Mouse (Mus musculus): Measurements from ENCODE around the gene Exoc6.

The Exoc6 gene

GRCm38 (mm10) chr19:37695146-37695545, 144.9 kb downstream of the Exoc6 start:
- DNase-seq: no peak

DNA sequence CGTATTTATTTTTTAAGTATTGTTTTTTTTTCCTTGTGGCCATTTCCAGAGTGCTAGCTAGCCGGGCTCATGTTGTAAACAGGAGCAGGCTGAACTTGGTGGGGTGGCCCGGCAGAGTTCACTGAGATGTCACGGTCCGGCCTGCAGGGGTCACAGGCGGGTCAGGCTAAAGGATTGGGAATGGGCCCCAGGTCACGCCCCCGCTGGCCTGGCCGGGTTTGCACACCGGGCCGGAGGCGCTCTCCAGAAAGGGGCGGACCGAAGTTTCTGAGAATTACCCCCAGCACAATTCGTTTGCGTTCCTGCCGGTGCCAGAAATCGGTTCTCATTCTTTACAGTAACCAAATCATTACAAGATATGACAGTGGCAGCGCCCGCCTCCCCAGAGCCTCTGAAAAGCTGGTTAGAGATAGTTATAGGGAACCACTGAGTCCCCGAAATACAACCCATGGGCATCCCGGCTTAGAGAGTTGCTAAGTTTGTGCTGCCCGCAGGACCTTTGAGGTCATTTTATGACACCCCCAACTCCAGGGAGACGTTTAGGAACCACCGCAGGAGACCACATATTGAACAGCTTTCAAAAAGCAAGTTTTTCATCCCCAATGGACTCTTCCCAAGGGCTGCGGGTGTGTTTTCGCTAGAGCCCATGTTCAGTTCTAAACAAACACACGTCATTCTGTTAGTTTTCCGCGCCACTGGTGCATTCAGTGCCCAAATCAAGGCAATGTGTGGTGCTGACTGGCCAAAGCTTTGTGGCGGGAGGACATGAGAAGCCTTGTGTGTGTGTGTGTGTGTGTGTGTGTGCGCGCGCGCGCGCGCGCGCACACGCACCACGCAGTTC, 145.8 kb downstream of the Exoc6 start:
- no peak for DNase-seq

DNA sequence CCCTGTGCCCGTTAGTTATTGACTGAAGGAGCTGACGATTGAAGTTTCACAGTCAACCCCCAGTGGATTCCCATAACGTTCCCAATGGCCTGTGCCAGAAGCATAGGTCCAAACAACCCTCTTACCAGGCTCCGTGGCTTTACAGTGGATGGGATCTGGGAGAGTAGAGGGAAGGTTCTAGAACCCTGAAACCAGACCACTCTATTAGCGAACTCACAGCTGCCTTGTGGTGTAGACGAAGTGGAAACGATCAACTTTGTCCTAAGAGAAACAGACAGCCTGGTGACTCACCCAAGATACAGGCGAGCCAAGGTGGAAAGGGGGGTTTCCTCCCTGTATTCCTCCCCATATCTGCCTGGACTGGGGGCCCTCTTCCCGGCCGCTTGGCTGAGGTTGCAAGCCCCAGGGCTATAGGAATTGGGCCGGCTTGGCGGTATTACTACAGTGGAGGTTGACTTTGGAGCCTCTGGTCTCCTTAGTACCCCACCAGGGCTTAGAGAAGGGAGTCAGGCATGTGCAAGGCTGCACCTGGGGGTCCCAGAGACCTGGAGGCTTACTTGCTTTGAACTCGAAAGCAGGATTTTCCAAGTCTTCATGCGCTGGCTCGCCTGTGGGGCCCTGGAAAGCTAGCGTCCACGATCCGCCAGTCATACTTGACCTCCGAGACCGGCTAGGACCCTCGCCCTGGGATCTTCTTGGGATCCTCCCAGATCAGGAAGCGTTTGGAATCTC, 146.6 kb downstream of the Exoc6 start:
- no peak for DNase-seq

- no peak for DNase-seq
Observed at GRCm38 (mm10) chr19:37697335-37697636, 147.1 kb downstream of the Exoc6 start.

GRCm38 (mm10) chr19:37697651-37698272, 147.5 kb downstream of the Exoc6 start, which contains the start of gene Cyp26a1:
Cyp26a1 (plus strand) TSS chr19:37697798.
- DNase-seq: no peak

DNA sequence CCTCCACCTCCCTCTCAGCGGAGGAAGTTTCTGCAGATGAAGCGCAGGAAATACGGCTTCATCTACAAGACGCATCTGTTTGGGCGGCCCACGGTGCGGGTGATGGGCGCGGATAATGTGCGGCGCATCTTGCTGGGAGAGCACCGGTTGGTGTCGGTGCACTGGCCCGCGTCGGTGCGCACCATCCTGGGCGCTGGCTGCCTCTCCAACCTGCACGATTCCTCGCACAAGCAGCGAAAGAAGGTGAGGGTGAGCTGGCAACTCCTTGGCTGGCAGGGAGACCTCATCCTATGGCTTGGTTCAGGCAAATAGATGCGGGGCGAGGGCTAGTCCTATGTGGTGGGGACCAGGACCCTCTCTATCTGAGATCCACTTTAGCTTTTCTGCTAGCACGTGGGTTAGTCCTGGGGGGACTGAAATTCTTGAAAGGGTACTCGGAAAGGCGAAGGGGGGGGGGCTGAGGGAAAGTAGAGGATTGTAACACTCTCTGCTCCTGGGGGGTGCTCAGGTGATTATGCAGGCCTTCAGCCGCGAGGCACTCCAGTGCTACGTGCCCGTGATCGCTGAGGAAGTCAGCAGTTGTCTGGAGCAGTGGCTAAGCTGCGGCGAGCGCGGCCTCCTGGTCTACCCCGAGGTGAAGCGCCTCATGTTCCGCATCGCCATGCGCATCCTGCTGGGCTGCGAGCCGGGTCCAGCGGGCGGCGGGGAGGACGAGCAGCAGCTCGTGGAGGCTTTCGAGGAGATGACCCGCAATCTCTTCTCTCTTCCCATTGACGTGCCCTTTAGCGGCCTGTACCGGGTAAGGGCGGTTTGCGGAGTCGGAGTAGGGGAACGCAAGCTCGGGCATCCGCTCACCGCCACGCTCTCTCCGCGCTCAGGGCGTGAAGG, 148.3 kb downstream of the Exoc6 start:
- no peak for DNase-seq

- no peak for DNase-seq
Observed at GRCm38 (mm10) chr19:37699711-37700110, 149.5 kb downstream of the Exoc6 start.

DNA sequence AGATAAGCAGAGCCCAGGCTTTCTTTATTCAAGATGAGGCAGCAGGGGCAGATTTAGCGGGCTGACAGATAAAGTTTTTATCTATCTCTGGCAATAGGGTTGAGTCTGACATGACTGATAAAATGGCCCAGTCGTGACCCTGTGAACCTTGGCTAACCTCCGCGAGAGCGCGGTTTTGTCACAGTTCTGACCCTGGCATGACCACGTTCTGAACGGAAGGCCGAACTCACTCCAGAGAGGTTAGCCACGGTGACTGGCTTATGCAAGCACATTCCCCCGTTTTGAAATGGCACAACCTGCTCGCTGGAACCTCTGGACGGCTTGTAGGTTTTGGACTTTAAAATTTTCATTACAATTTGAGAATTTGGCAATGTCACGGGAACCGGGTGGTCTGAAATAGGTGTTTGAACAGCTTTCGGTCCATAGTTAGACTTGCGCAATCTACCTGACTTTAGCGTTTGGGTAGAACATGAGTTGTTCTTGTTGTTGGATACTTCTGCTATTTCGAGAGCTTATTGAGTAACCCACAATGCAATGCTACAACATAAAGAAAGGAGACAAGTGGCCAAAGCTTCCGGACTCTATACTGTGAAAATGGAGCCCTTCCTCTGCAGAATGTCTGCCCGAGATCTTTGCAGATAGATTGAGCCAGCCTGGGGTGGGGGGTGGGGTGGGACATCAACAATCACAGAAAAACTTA, 152.3 kb downstream of the Exoc6 start:
- no peak for DNase-seq

DNA sequence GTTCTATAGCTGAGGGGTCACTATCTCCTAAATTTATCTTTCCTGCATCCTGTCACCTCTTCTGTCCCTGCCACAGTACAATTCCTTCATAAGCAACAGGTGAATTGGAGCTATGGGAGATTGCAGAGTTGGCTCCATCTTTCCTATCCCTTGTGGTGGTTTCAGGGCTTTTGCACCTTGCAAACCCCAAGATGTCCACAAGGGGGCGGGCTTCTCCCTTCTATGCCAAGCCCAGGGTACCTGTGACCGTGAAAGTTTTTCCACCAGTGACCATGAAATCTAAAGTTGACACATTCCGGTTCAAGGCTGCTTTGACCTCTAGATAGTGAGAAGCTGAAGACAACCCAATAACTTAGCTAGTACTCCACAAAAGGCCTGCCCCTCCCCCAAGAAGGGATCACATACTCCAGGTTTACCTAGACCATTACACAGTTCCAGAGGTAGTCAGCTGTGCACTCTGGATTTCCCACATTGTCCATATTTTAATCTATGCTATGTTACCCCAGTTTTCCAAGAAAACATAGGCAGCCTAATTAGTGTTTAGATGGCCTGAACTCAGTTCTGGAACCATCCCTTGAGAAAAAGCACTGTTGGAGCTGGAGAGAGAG, 153.8 kb downstream of the Exoc6 start:
- DNase-seq: peak; percentile 79

DNA sequence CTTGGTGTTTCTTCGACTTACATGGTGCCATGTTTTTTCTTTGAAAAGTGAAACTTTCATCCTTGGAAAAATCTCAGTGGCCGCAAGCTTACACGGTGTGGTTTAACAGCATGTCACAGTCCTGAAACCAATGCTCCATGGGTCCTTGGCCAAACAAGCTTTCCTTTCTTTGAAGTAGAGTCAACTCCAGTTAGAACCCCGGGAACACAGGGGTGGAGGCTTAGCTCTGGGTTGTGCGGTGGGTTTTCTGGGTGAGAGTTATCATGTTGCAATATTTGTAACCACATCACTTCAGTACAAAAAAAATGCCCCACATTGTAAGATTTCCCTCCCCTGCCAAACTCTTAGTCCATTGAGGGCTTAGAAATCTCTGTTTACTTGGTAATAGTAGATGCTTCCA, 155.5 kb downstream of the Exoc6 start:
- no peak for DNase-seq

GRCm38 (mm10) chr19:37714681-37715080, 164.5 kb downstream of the Exoc6 start:
- no peak for DNase-seq

DNA sequence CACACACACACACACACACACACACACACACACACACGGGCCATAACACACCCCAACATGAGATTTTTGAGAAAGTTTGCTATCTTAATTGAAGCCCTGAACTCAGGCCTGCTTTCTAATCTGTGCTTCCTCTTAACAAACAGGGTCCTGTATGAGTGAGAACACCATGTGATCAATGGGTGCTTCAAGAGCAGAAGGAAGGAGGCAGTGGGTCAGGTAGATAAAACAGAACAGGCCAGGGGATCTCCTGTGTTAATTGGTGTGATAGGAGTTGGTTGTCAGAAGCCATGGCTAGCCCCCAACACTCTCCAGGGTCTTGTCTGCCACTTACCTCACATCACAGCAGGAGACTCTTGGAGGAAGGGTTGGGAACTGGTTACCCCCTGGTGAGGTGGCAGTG, 165.8 kb downstream of the Exoc6 start:
- no peak for DNase-seq

DNA sequence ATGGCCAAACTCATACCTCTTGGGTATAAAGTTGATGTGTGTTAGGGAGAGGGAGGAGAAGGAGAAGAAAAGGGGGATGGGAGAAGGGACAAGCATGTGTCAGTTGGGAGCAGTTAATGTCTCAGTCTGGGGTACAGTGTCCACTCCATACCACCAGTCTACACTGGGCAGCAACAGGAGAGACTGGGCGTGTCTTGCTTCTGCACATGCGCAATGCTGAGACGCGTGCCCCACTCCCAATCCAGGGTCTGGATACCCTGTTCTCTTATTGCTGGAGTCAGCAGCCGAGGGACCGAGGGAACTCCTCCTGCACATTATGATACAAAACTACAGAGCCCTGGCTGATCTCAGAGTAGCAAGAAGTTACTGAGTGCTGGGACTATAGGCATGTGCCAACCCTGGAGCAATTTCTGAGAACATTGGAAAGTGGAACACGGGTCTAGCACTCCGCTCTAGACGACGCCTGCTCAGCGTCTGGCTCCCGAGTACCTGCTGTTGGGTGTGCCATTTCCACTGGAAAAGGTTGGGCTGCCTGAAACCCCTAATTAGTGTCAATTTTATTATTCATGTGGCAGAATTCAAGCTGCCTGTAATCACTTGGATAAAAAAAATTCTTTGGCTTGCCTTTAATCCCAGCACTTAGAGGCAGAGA, 166.4 kb downstream of the Exoc6 start:
- DNase-seq: no peak

DNA sequence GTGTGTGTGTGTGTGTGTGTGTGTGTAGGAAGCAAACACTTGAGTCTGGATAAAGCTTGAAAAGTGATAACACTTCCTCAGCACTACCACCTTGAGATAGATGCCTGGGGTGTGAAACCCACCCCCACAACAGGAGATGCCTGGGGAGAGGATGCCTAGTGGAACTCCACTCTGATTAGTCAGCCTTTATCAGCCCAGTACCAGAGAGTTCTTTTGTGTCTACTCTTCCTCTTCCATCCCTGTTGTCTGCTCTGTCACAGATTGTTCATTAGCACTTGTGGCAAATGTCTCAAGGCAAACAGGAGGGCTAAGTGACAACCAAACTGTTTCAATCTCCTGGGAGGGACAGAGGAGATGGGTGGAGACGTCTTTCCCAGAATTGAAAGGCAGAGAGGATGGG, 168.9 kb downstream of the Exoc6 start:
- DNase-seq: no peak

GRCm38 (mm10) chr19:37724591-37724990, 174.4 kb downstream of the Exoc6 start:
- DNase-seq: no peak

DNA sequence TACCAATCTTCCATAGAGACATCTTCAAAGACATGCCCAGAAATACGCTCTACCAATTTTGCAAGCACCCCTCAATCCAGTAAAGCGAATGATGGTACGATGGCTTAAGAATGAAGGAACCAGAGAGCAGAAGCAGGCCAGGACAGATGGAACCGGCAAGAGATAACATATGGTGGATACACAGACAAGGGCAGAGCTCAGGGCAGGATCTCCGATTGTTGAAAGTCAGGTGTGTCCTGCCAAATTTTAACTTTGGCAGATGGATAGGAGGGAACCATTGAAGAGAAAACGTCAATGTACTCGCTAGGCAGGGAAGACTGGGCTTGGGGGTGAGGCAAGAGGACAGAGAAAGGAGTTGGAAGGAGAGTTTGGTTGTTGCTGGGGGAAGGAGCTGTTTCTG, 176.4 kb downstream of the Exoc6 start:
- DNase-seq: no peak

- no peak for DNase-seq
Observed at GRCm38 (mm10) chr19:37727366-37727765, 177.1 kb downstream of the Exoc6 start.

Measured in kidney, postnatal 14 days (tissue).